Mouse (Mus musculus) small intestine, adult 2 months (tissue): Measurements from ENCODE around the gene Rapgef1.

Experiments used
- CTCF ChIP-seq: fragments of 200-500 bp; IDR thresholded peaks from 2 replicates; pipeline ENCODE4 v1.5.1; 2012; ENCODE audit warnings: low read depth, mild to moderate bottlenecking, control low read depth, inconsistent platforms, low read length, moderate library complexity, mixed read lengths; ENCODE audit not compliant: insufficient replicate concordance, insufficient read length; ENCODE audit errors: extremely low read depth
- POLR2A ChIP-seq: fragments of 200-500 bp; IDR thresholded peaks from 2 replicates; pipeline ENCODE4 v1.6.1; 2012; ENCODE audit warnings: low read depth, mild to moderate bottlenecking, control low read depth, inconsistent platforms, low read length, moderate library complexity

DNA sequence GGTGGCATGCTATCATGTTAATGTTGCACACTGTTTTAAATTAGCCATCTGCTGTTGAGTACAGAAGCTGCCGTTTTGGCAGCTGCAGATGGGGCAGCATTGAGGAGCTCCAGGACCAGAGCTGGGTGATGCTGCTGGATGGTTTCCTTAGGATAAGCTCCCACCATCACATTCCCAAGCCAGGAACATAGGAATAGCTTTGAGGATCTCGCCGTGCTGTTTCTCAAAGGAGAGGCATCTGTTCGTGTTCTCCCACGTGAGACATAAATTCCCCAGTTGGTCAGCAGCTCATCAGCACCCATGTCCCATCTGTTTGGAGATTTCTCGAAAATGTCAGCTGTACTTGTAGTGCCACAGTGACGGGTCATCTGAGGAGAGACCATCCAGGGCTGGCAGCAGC, 28.3 kb downstream of the Rapgef1 start:
- no peak for TF ChIP-seq CTCF
- TF ChIP-seq POLR2A: no peak
